Mouse (Mus musculus) ovary, adult 18-20 months (tissue): ENCODE measurements around the gene Grb10.

Experiments
- DNase-seq: peaks from one replicate; pipeline ENCODE4 v3.0.0; 2022; ENCODE audit warnings: low spot score, mixed read lengths

The Grb10 gene

DNA sequence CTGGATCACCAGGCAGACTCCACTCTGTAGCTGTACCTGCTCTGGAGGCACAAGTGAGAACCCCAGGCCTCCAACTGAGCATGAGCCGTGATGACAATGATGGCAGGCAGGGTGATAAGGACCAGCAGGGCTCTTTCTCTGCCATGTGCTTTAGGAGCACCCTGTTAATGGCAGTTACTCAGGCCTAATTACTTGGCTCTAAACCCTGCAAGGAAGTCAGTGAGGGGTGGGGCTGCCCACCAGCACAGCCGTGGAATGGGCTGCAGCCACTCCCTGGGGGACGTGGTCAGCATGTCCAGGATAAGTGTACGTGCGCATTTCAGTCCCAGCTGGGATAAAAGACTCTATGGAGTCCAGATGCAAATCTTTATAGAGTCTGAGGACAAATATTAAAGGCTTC lies 5.7 kb downstream of the Grb10 start:
- no peak for DNase-seq

DNA sequence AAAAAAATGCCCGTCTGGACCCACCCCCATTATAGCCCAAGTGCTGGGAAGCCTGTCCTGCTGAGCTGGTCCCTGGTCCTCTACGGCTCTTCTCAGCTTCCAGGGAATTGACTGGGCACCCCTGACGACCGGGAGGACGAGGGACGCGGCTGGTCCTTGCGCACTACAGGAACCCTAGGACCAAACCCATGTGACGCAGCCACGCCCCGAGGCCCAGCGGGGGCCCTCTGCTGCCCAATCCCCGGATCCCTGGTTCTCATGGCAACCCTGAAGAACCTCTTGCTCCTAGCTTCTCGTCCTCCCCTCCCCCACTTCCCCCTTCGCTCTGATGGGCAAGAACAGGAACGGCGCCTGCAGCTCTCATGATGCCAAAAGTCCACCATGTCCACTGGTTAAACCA lies 11.8 kb downstream of the Grb10 start:
- DNase-seq: no peak

GRCm38 (mm10) chr11:12025756-12026593 lies 12.5 kb downstream of the Grb10 start:
- peak; percentile 34 for DNase-seq

GRCm38 (mm10) chr11:12025392-12025755 lies 13.1 kb downstream of the Grb10 start:
- no peak for DNase-seq

GRCm38 (mm10) chr11:12023051-12023450 lies 15.4 kb downstream of the Grb10 start:
- DNase-seq: no peak

GRCm38 (mm10) chr11:12019651-12020050 lies 18.8 kb downstream of the Grb10 start:
- DNase-seq: no peak

GRCm38 (mm10) chr11:12018604-12019003 lies 19.9 kb downstream of the Grb10 start:
- no peak for DNase-seq

- DNase-seq: no peak
Observed at GRCm38 (mm10) chr11:12010084-12010483, 28.4 kb downstream of the Grb10 start.

DNA sequence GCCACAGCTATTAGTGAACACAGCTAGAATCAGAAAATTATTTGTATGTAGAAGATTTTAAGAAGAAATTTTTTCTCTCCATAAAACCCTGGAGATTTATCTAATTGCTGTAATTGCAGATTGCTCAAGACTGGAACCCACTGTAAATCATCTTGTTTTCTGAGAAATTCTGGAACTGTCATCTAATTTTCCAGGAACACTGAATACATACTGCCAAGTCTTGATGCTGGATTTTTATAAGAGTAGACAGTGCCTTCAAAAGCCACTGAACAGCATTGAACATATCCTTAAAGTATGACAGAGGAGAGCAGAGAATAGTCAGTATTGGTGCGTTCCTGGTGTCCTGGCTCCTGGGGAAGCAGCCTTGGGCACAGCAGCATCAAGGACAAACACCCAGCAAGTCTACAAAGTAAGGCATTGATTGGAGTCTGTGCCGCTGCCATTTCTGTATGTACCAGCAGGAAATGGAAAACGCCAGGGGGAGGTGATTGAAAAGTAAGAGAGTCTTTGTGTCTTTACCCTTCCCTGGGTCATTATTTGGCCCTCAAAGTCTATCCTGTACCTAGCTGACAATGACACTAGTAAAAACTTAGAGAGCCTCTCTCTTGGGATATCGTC lies 38.1 kb downstream of the Grb10 start:
- DNase-seq: no peak

DNA sequence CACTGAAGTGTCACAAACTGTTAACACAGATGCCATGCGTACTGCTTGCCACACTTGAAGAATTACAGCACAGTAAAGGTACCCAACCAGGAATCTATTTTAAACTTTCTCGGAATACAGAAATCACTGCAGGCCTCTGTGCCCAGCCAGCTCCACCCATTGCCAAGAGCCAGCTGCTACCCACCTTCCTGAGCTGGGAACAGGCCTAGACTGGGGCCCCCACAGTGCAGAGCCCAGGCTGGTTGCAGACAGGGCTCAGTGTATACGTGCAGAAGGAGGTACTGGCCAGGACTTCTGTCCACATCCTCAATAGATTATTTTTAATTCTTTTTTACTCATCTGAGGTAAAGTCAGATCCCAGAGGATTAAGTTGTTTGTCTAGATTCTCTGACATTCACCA lies 39.6 kb downstream of the Grb10 start:
- no peak for DNase-seq

GRCm38 (mm10) chr11:11997045-11997444 lies 41.4 kb downstream of the Grb10 start:
- no peak for DNase-seq

GRCm38 (mm10) chr11:11995371-11995770 lies 43.1 kb downstream of the Grb10 start:
- no peak for DNase-seq

- DNase-seq: no peak
Observed at GRCm38 (mm10) chr11:11993807-11994206, 44.7 kb downstream of the Grb10 start.

- no peak for DNase-seq
Observed at GRCm38 (mm10) chr11:11993183-11993582, 45.3 kb downstream of the Grb10 start.

GRCm38 (mm10) chr11:11989850-11990249 lies 48.6 kb downstream of the Grb10 start:
- DNase-seq: no peak

DNA sequence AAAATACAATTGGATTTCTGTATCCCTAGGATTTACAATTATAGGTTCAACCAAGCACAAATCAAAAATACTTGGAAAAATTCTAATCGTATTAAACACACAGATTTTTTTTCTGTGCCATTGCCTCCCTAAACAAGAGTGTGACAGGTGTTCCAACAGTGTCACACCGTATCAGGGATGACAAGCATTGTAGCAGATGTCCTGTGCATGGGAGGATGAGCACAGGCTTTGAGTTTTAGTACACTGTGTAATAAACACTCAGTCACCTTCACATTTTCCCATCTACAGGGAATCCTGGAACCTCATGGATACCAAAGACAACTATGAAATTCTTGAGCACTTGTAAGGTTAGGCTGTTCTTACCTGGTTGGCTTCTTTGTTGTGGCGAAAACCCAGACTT lies 51.2 kb downstream of the Grb10 start:
- no peak for DNase-seq

DNA sequence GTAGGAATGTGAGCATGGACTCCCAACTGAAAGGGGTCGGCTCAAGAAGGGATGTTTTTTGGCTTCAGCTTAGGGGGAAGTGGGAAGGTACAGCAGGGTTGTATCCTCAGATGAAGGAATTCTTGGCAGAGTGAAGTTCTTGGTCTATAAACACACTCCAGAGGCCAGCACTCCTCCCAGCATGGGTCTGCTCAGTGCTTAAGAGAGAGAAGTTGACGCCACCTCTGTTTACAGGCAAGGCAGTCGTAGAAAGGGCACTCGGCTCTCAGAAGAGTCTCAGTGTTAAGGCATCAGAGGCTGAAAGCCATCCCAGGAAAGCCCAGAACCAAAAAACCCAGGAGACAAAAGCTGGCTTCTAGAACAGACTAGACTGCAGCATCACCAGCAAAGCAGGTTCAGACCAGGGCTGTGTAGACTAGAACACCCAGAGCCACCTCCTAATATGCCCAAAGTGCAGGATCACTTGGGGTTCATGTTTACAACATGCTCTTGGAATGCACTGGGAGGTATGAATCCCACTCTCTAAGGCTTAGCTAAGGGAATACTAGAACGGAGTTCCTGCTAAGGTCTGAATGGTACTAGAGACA lies 59.8 kb downstream of the Grb10 start:
- DNase-seq: no peak

DNA sequence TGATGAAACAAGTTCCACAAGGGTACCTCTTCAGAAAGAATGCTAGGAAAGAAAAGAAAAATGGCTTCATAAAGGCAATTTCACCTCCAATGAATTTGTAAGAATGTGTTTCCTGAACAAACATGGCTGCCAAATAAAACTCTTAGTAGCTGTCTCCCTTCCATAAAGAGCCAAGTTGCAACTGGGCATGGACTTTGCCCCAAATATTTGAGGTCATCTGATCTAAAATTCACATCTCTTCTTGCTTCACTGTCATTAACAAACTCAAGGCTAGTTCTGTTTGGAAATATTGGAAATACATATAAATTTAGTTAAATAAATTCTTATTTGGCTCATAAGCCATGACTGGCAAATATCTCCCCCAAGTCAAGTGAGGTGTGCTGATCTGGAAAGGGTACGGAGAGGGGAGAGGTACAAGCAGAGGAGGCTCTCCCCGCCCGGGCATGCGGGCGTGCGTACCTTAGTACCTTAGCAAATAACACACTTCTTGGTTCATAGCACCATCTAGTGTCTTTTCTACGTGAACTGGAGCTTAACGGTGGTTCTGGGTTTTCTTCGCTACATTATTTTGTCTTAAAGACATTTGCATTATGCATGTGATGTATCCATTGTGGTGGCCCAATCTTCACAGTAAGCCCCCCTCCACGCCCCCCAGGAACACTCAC lies 63.8 kb downstream of the Grb10 start:
- DNase-seq: no peak

- DNase-seq: peak; percentile 40
Observed at GRCm38 (mm10) chr11:11973366-11974014, 65.0 kb downstream of the Grb10 start.

GRCm38 (mm10) chr11:11972401-11973110 lies 65.9 kb downstream of the Grb10 start:
- no peak for DNase-seq

- DNase-seq: no peak
Observed at GRCm38 (mm10) chr11:11970246-11970645, 68.2 kb downstream of the Grb10 start.

- no peak for DNase-seq
Observed at GRCm38 (mm10) chr11:11968830-11969229, 69.7 kb downstream of the Grb10 start.
